Mouse (Mus musculus) olfactory bulb, adult 2 months (tissue): ENCODE data around the gene Zfp341.

Experiments
- CTCF ChIP-seq: fragments of 200-500 bp; IDR thresholded peaks from 2 replicates; pipeline ENCODE4 v1.5.1; 2012; ENCODE audit warnings: low read depth, mild to moderate bottlenecking, low read length, moderate library complexity; ENCODE audit not compliant: insufficient read depth
- POLR2A ChIP-seq: fragments of 200-500 bp; IDR thresholded peaks from 2 replicates; pipeline ENCODE4 v1.6.1; 2012; ENCODE audit warnings: mild to moderate bottlenecking, low read depth, low read length, moderate library complexity; ENCODE audit not compliant: insufficient read depth

DNA sequence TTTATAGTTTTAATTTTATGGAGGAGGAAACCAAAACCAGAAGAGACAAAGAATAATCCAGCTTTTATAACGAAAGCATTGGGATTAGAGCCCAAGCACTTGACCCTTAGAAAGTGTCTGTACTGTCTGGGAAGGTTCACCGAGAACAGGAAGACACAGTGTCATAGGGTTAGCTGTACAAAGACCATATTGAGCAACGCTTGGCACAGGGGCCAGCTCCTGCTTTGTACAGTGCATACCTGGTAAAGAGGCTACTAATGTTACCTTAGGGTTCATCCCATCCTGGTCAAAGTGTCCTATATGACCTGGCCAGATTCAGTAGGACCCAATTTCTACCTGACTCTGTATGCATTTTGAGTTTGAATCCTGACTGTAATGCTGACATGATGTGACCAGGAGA, 11.8 kb upstream of the Zfp341 start:
- TF ChIP-seq CTCF (no peak), POLR2A (no peak)
